Mouse (Mus musculus) midbrain, embryonic 11.5 days (tissue): ENCODE measurements around the gene Vmn2r29. TPM values are rescaled to one million over a fixed set of nuclear protein-coding genes. Genes with fewer than 3 reads are reported as not detected.
A peak's percentile ranks its signal among the peaks of the same experiment; 100 is the strongest.
"Not testable (repeated sequence)": the region's sequence is repeated elsewhere in the genome, so short reads cannot be mapped to it uniquely, and the experiment has no call there.

ENCODE experiments used
- ATAC-seq: fragments of 200-750 bp; cut with Nextera tagmentation; 2 replicates; pipeline ENCODE4 v1.8.0; 2017; ENCODE audit warnings: moderate TSS enrichment, moderate library complexity; ENCODE audit not compliant: low FRiP score
- DNase-seq: peaks from one replicate; pipeline ENCODE4 v3.0.0; 2015; ENCODE audit warnings: low spot score; ENCODE audit errors: missing footprints
- H3K27ac ChIP-seq: fragments of 300-500 bp; sonication (generic); 2 replicates; pipeline ENCODE4 v1.5.1; 2014; ENCODE audit warnings: low read depth, low read length
- H3K27me3 ChIP-seq: fragments of 300-500 bp; sonication (generic); 2 replicates; pipeline ENCODE4 v1.6.1; 2014; ENCODE audit warnings: mild to moderate bottlenecking, low read length, moderate library complexity, mixed read lengths; ENCODE audit not compliant: control insufficient read depth, insufficient read depth
- H3K36me3 ChIP-seq: fragments of 300-500 bp; sonication (generic); 2 replicates; pipeline ENCODE4 v1.6.1; 2014; ENCODE audit warnings: mild to moderate bottlenecking, low read length, moderate library complexity, mixed read lengths; ENCODE audit not compliant: control insufficient read depth, insufficient read depth
- H3K4me1 ChIP-seq: fragments of 300-500 bp; sonication (generic); 2 replicates; pipeline ENCODE4 v1.6.1; 2014; ENCODE audit warnings: low read length; ENCODE audit not compliant: control insufficient read depth, insufficient read depth
- H3K4me2 ChIP-seq: fragments of 300-500 bp; sonication (generic); 2 replicates; pipeline ENCODE4 v1.6.1; 2014; ENCODE audit warnings: mild to moderate bottlenecking, moderate library complexity
- H3K4me3 ChIP-seq: fragments of 300-500 bp; sonication (generic); 2 replicates; pipeline ENCODE4 v1.5.1; 2014; ENCODE audit warnings: low read depth, low read length
- H3K9ac ChIP-seq: fragments of 300-500 bp; sonication (generic); 2 replicates; pipeline ENCODE4 v1.6.1; 2014; ENCODE audit warnings: low read length
- H3K9me3 ChIP-seq: fragments of 300-500 bp; sonication (generic); 2 replicates; pipeline ENCODE4 v1.6.1; 2016; ENCODE audit warnings: low read length; ENCODE audit not compliant: control insufficient read depth
- WGBS: fragments of 180-500 bp; shearing (Covaris S2); extraction: QIAGEN DNeasy Blood & Tissue Kit; methylation state at CpG from one replicate; pipeline ENCODE4 v1.1.7; 2014; 5-methylcytosine and 5-hydroxymethylcytosine counted together
- polyA plus RNA-seq: library from polyadenylated mRNA; unstranded; fragments of >200 nt; fragmentation: Nextera tagmentation; extraction: Ambion mirVana; gene quantifications from 2 replicates; pipeline ENCODE4 v1.2.1, GENCODE M21; 2014

Gene Vmn2r29
- 0.37 TPM in 1 of 2 replicates, not detected in the other for polyA plus RNA-seq

DNA sequence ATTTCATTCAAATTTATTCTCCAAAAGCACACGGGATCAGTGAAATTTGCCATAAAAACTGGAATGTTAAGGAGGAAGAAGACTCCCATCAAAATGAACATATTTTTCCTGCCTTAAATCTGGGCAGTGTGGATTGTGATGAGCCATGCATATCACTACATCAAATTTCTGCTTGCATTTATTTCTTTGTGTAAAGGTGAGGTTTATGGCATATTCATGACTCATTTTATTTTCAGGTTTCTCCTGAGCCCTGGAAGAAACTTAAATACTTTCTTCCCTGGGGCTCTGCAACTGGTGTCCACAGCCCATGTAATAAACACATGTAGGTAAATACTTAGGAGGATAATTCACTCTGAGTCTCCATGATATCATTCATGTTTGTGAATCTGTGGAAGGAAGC, at the start of gene Vmn2r29:
Gene Vmn2r29 (minus strand): TSS at position 101 of the 400 bp plus-strand sequence.
- H3K27me3 ChIP-seq, H3K4me1 ChIP-seq, H3K4me2 ChIP-seq, H3K36me3 ChIP-seq, H3K9me3 ChIP-seq, H3K27ac ChIP-seq, H3K4me3 ChIP-seq, ATAC-seq, DNase-seq, H3K9ac ChIP-seq: not testable (repeated sequence)
- no CpG with 5 or more reads among the region's 1 CpGs for WGBS

GRCm38 (mm10) chr7:7295595-7295994, 48.5 kb upstream of the Vmn2r29 start:
- ATAC-seq (no peak), DNase-seq (peak; percentile 85)
- Histone ChIP-seq H3K27ac (no peak overlapping the region), H3K9me3 (peaks cover 8% of the 10 kb centered on the region; the same call in 1 of the 2 replicates), H3K4me3 (no peak overlapping the region), H3K36me3 (peaks cover 25% of the 10 kb centered on the region), H3K4me1 (no peaks in the 10 kb centered on the region), H3K4me2 (no peak overlapping the region), H3K27me3 (no peaks in the 10 kb centered on the region), H3K9ac (no peak overlapping the region)
- 83% methylated on average over 16 of the region's 16 CpGs for WGBS

GRCm38 (mm10) chr7:7281383-7281782, 34.3 kb upstream of the Vmn2r29 start:
- H3K4me2 ChIP-seq: no peak overlapping the region
- no peak overlapping the region for H3K9ac ChIP-seq
- peaks cover 8% of the 10 kb centered on the region for H3K36me3 ChIP-seq
- no peak overlapping the region for H3K4me3 ChIP-seq
- ATAC-seq (no peak), DNase-seq (no peak)
- peaks cover 4% of the 10 kb centered on the region for H3K9me3 ChIP-seq
- no peaks in the 10 kb centered on the region for H3K4me1 ChIP-seq
- no peak overlapping the region for H3K27ac ChIP-seq
- no peaks in the 10 kb centered on the region for H3K27me3 ChIP-seq
- 73% methylated on average over 1 of the region's 1 CpGs for WGBS

DNA sequence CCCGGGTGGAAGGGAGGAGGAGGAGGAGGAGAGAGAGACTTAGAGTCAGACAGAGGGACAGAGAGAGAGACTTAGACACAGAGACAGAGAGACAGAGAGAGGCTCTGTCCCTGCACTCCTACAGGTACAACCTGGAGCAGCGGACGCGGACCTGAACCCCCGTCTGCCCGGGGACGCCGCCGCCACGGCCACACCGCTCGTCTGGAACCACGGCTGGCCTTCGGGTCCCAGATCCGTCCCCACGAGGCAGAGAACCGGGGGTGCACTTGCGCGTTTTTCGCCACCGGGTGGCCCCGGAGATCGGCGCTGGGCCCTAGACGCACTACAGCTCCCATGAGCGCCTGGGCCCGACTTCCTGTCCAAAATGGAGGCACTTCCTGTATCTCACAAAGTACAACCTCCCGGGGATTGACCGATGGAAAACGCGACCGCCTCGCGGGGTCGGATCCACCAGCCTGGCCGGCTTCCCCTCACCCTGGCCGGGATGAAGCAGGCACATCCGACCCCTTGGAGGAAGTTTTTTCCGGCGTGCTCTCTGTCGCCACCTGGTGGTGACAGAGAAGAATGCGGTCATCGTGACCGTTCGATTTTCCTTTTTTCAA, 30.9 kb upstream of the Vmn2r29 start, which contains the start of gene Gm45844:
Gene Gm45844 (minus strand): TSS at position 324 of the 602 bp plus-strand sequence.
- Histone ChIP-seq H3K4me3 (peak within 1 kb of the TSS; percentile 12; the same call in 1 of the 2 replicates), H3K9ac (peak within 1 kb of the TSS; percentile 3; the same call in 1 of the 2 replicates), H3K4me2 (peak within 1 kb of the TSS; percentile 19; the same call in 1 of the 2 replicates)
- 46% methylated on average over 45 of the region's 45 CpGs for WGBS
- H3K27ac ChIP-seq, H3K9me3 ChIP-seq, H3K4me1 ChIP-seq, H3K36me3 ChIP-seq, H3K27me3 ChIP-seq: not testable (repeated sequence)
- ATAC-seq (peak; percentile 100), DNase-seq (peak; percentile 97)

- Histone ChIP-seq H3K9ac (peak overlapping the region; percentile 3; the same call in 1 of the 2 replicates), H3K4me3 (peak overlapping the region; percentile 12; the same call in 1 of the 2 replicates), H3K4me2 (peak overlapping the region; percentile 19; the same call in 1 of the 2 replicates)
- not testable (repeated sequence) for H3K9me3 ChIP-seq, H3K4me1 ChIP-seq, H3K27me3 ChIP-seq, ATAC-seq, H3K27ac ChIP-seq, H3K36me3 ChIP-seq
- DNase-seq: peak; percentile 88
- 55% methylated on average over 24 of the region's 24 CpGs for WGBS
Observed at GRCm38 (mm10) chr7:7277556-7277955, 30.4 kb upstream of the Vmn2r29 start.

GRCm38 (mm10) chr7:7209313-7210151, 37.6 kb downstream of the Vmn2r29 start, which contains the start of gene Zfp772:
Gene Zfp772, minus strand, starts transcription at chr7:7209998.
- H3K27me3 ChIP-seq, H3K9me3 ChIP-seq, H3K36me3 ChIP-seq, H3K4me1 ChIP-seq, H3K27ac ChIP-seq: not testable (repeated sequence)
- 2% methylated on average over 24 of the region's 24 CpGs for WGBS
- Histone ChIP-seq H3K9ac (peak within 1 kb of the TSS; percentile 44), H3K4me2 (peak within 1 kb of the TSS; percentile 43), H3K4me3 (peak within 1 kb of the TSS; percentile 43)
- DNase-seq (peak; percentile 91), ATAC-seq (0 out of 2 replicates have a peak, but pooled peaks have one; percentile 62)

DNA sequence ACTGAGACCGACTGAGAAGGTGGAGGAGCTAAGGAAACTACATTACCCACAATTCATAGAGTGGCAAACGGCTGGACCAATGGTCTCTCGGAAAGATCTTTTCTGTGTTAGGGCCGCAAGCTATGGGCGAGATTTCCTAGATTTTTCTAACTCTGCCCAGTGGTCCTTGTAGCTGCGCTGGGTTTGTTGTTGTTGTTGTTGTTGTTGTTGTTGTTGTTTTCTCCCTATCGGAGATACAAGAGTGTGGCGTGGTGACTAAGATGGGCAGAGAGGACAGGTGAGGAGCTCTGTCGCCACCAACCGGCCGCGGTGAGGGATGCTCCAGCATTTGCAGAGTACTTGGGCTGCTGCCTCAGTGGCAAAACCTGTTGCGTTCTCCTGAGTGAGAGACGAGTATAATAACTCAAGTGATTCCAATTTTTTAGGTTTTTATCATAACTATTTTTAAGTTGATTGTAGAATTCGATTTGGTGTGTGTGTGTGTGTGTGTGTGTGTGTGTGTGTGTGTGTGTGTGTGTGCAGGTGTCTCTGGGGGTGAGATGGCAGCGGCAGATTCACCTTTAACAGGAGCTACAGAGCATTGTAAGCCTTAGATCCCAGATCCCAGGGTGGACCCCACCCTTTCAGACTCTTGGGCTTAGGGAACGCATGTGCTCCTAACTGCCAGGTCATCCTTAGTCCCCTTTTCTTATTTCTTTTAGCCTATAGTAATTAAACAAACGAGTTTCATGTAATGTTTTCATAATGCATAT, 58.8 kb downstream of the Vmn2r29 start:
- Histone ChIP-seq H3K4me2 (peak overlapping the region; percentile 33; the same call in 1 of the 2 replicates), H3K9ac (no peak overlapping the region; the same call in 1 of the 2 replicates), H3K36me3 (no peaks in the 10 kb centered on the region), H3K4me3 (peak overlapping the region; percentile 44), H3K4me1 (no peaks in the 10 kb centered on the region), H3K27ac (no peak overlapping the region), H3K27me3 (no peaks in the 10 kb centered on the region), H3K9me3 (no peaks in the 10 kb centered on the region)
- 12% methylated on average over 18 of the region's 18 CpGs for WGBS
- DNase-seq (peak; percentile 94), ATAC-seq (peak; percentile 97)

DNA sequence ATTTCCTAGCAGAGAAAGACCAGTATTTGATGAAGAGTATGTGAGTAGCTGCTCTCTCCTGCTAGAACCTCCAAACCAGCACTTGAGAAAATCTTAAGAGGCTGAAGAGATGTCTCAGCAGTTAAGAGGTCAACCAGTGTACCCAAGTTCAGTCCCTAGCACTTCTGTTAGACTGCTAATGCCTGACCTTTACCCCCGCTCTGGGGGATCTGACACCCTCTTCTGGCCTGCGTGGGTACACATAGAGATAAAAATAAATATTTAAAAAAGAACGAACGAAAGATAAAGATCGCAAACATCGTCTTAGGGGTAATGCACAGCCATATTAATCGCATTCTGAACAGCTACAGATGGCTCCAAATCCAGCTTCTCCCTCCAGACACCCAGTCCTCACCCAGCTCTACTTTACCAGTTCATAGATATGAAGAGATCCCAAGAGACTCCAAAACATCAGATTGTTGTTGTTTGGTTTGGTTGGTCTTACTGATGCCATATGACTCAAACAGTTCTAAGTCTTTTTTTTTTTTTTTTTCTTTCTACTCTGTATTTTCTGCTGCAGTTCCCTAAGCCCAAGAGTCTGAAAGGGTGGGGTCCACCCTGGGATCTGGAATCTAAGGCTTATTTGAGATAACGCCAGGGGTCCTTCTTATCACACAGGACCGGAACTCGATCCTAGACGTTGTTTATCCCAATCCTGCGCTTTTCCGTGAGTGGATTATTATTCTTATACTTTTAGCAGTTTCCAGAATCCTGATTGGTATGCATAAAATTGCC, 59.5 kb downstream of the Vmn2r29 start:
- Histone ChIP-seq H3K36me3 (peaks cover 3% of the 10 kb centered on the region; the same call in 1 of the 2 replicates), H3K4me3 (peak overlapping the region; percentile 44), H3K9ac (no peak overlapping the region), H3K27ac (no peak overlapping the region), H3K27me3 (no peaks in the 10 kb centered on the region), H3K4me1 (no peaks in the 10 kb centered on the region), H3K9me3 (no peaks in the 10 kb centered on the region), H3K4me2 (peak overlapping the region; percentile 33; the same call in 1 of the 2 replicates)
- DNase-seq (no peak), ATAC-seq (peak; percentile 55)
- WGBS: 33% methylated on average over 13 of the region's 13 CpGs
